Mouse (Mus musculus) erythroblast, embryonic 14.5 days (primary cell): Measurements from ENCODE around the gene Rasgef1b.

Experiments used
- GATA1 ChIP-seq: IDR thresholded peaks from 2 replicates; pipeline ENCODE4 v1.6.1; 2012; ENCODE audit warnings: low read length, inconsistent platforms, mixed read lengths
- TAL1 ChIP-seq: IDR thresholded peaks from 3 replicates; pipeline ENCODE4 v1.6.1; 2012; ENCODE audit warnings: low read length, inconsistent platforms, mixed read lengths

- no peak for TF ChIP-seq GATA1
- no peak for TF ChIP-seq TAL1
These were observed 369.6 kb downstream of the Rasgef1b start for GRCm38 (mm10) chr5:99359251-99359650.
